Mouse (Mus musculus): ENCODE data around the gene Pth1r. TPM values are rescaled to one million over a fixed set of nuclear protein-coding genes. Genes with fewer than 3 reads are reported as not detected.

Gene Pth1r
- polyA plus RNA-seq, 1 experiment from 2014 or later: 38.7 TPM

Other genes with a start within 250 kb of the Pth1r start
- 26.2 and 33.6 TPM in 2 replicates for gene Setd2, start 214.5 kb downstream of the Pth1r start, polyA plus RNA-seq (2016; fragmentation: Nextera tagmentation; extraction: Ambion mirVana)
- gene Nradd, start 122.7 kb downstream of the Pth1r start, polyA plus RNA-seq (2016; fragmentation: Nextera tagmentation; extraction: Ambion mirVana): 39.9 and 49.9 TPM in 2 replicates
- gene Nbeal2, start 93.0 kb downstream of the Pth1r start, polyA plus RNA-seq (2016; fragmentation: Nextera tagmentation; extraction: Ambion mirVana): 1.4 and 1.7 TPM in 2 replicates
- gene Ccdc12, start 90.6 kb downstream of the Pth1r start, polyA plus RNA-seq (2016; fragmentation: Nextera tagmentation; extraction: Ambion mirVana): 173 and 180 TPM in 2 replicates
- gene Myl3, start 5.3 kb downstream of the Pth1r start, polyA plus RNA-seq (2016; fragmentation: Nextera tagmentation; extraction: Ambion mirVana): 2.0 TPM in 1 of 2 replicates, not detected in the other
- not detected in 2 replicates for gene Prss42, start 51.0 kb upstream of the Pth1r start, polyA plus RNA-seq (2016; fragmentation: Nextera tagmentation; extraction: Ambion mirVana)
- gene Prss44, start 66.8 kb upstream of the Pth1r start, polyA plus RNA-seq (2016; fragmentation: Nextera tagmentation; extraction: Ambion mirVana): not detected in 2 replicates
- not detected in 2 replicates for gene Prss43, start 79.5 kb upstream of the Pth1r start, polyA plus RNA-seq (2016; fragmentation: Nextera tagmentation; extraction: Ambion mirVana)
- not detected in 2 replicates for gene Prss45, start 87.4 kb upstream of the Pth1r start, polyA plus RNA-seq (2016; fragmentation: Nextera tagmentation; extraction: Ambion mirVana)
- gene Prss46, start 97.4 kb upstream of the Pth1r start, polyA plus RNA-seq (2016; fragmentation: Nextera tagmentation; extraction: Ambion mirVana): not detected in 2 replicates
- gene Prss50, start 110.8 kb upstream of the Pth1r start, polyA plus RNA-seq (2016; fragmentation: Nextera tagmentation; extraction: Ambion mirVana): 0.68 and 0.88 TPM in 2 replicates
- gene Als2cl, start 132.7 kb upstream of the Pth1r start, polyA plus RNA-seq (2016; fragmentation: Nextera tagmentation; extraction: Ambion mirVana): 0.77 and 1.1 TPM in 2 replicates
- gene Tmie, start 133.0 kb upstream of the Pth1r start, polyA plus RNA-seq (2016; fragmentation: Nextera tagmentation; extraction: Ambion mirVana): 0.18 and 0.47 TPM in 2 replicates
- not detected in 2 replicates for gene Fam240a, start 169.7 kb upstream of the Pth1r start, polyA plus RNA-seq (2016; fragmentation: Nextera tagmentation; extraction: Ambion mirVana)
- not detected in 2 replicates for gene Tdgf1, start 199.0 kb upstream of the Pth1r start, polyA plus RNA-seq (2016; fragmentation: Nextera tagmentation; extraction: Ambion mirVana)
- 0.33 TPM in 1 of 2 replicates, not detected in the other for gene Lrrc2, start 204.4 kb upstream of the Pth1r start, polyA plus RNA-seq (2016; fragmentation: Nextera tagmentation; extraction: Ambion mirVana)
- 0.14 TPM in 1 of 2 replicates, not detected in the other for gene Rtp3, start 243.4 kb upstream of the Pth1r start, polyA plus RNA-seq (2016; fragmentation: Nextera tagmentation; extraction: Ambion mirVana)